Mouse (Mus musculus) megakaryocyte, embryonic 14.5 days (primary cell): ENCODE results near the gene Zfp36l2.

ENCODE experiments used
- FLI1 ChIP-seq: IDR thresholded peaks from 2 replicates; pipeline ENCODE4 v1.6.1; 2012; ENCODE audit warnings: low read length, inconsistent platforms, mixed read lengths
- GATA1 ChIP-seq: IDR thresholded peaks from 3 replicates; pipeline ENCODE4 v1.6.1; 2012; ENCODE audit warnings: mixed read lengths, low read length, inconsistent platforms, borderline replicate concordance

GRCm38 (mm10) chr17:84176446-84176845 is 11.3 kb downstream of the Zfp36l2 start:
- TF ChIP-seq GATA1 (no peak), FLI1 (no peak)
